Mouse (Mus musculus) heart, adult 10 weeks (tissue): Measurements from ENCODE around the gene Sufu. TPM values are rescaled to one million over a fixed set of nuclear protein-coding genes. Genes with fewer than 3 reads are reported as not detected.

ENCODE experiments used
- polyA plus RNA-seq: library from polyadenylated mRNA; stranded (reverse); fragments of 350-450 nt; fragmentation: Illumina TruSeq; extraction: RNeasy Lipid Tissue Mini Kit (QIAGEN cat#74804); gene quantifications from one replicate; pipeline ENCODE4 v1.2.3, GENCODE M21; 2014; ENCODE audit warnings: low read depth, low replicate concordance

Gene Sufu
- polyA plus RNA-seq = 7.3 TPM

DNA sequence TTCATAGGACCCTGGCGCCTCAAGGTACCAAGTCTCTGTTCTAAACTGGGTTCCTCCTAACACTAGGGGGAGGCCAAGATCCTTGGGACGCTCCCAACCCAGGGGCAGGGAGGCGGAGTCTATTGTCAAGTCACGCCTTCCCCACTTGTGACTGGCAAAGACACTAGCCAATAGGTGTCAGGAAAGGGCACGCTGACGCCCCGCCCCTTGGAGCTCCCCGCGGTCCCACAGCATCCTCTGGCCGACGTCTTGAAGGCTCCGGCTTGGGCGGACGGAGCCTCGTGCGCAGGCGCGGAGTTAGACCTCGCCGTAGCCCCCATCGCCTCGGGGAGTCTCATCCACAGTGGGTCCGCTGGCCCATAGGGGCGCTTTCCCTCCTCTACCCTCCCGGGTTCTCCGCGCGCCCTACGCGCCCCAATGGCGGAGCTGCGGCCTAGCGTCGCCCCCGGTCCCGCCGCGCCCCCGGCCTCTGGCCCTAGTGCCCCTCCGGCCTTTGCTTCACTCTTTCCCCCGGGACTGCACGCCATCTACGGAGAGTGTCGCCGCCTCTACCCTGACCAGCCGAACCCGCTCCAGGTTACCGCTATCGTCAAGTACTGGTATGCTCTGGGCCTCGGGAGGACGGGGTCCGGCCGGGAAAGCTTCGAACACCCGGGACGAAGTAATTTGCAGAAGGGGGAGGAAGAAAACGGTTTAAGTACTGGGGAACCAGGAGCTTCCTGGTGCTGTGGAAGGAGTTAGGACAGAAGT is at the start of gene Sufu:
Gene Sufu (plus strand): TSS at position 211 of the 750 bp plus-strand sequence.

DNA sequence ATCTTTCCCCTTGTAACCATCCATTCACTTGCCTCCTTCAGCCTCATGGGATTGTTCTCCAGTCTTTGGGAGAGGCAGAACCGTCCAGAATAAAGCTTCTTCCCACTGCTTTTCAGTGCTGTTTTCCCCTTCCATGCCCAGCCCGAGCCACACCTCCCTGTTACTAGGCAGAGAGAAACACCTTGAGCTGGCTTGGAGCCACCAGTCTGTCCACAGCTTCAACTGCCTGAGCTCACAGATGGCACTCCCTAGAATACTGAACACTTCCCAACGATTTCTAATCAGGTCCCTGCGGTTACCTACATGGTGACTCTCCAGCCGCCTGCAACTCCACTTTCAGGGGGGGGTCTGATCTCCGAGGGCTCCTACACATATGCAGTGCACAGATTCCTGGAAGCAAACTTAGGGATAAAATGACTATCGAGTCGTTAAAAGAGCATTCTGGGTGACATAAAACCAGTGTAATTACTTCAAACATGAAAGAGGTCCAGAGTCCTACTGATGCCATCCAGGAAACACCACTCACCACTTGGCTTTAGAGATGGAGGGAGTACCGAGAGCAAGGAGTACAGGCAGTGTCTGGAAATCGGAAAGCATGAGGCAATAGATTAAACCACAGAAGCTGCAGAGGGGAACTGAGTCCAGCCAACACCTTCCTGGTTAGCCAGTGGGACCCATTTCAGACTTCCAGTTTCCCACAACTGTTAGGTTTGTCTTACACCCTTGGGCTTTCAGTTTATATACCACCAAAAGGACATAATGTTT is 46.3 kb upstream of the Sufu start, which contains the start of gene 2310034G01Rik:
Gene 2310034G01Rik (minus strand): TSS at position 135 of the 765 bp plus-strand sequence.

DNA sequence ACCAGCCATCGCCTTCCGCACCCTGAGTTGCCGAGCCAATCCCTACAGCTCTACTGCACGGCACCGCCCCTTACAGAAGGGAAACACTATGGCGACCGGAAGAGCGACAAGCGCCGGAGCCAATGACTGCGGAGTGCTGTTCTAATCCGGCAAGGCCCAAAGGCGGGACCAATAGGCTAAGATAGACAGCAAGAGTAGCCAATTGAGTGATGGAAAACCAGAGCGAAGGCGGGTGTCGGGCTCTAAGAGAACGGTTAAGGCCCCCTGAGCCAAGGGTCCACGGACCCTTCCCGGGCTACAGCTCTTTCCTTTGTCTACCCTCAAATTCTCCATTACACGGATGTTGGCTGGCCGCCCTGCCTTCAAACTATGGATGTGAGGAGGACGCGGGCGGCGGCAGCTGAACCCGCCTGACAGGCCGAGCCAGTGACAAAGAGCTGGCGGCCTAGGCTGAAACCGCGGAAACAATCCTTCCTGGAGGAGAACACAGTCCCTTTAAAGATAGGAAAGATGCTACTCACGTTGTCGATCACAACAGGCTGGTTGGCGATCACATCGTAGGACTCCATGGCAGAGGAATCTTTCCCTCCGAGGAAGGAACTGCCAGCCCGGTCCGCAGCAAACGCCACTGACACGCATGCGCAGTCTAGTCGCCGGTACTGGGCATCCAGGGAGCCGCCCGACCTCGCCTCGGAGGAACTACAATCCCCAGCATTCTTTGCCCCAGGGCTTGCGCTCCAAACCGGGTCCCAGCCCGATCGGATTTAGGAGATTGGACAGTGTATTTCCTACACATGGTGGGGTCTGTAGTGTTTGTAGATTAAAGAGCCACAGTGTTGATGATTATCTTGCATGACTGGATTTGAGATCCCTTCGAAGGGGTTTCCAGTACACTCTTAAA is 1.3 kb upstream of the Sufu start, which contains the start of gene Actr1a:
Gene Actr1a (minus strand): TSS at position 640 of the 901 bp plus-strand sequence.

DNA sequence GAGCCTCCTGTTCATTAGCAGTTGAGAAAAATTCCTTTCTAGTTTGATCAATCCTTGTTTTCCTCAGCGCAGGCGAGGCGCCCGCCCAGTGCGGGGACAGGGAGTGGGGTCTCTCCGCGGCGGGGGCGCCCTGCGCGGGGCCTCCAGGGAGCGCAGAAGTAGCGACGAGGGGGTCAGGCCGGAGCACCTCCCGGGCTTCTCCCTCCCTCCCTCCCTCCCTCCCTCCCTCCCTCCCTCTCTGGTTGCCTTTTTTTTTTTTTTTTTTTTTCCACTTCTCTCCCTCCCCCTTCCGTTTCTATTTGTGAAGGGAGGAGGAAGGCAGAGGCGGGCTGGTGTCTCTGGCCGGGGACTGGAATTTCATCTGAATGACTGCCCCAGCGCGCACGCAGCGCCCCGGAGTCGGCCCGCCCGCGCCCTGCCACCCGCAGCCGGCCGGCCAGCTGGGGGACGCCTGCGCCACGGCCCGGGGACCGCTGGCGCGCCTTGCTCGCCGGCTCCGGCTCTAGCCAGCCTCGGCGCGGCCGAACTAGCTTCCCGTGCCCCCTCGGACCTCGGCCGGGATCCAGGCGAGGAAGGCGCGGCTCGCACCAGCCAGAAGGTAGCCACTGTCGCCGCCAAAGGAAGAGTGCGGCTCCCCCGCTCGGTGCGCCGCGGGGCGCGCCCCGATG is 104.8 kb downstream of the Sufu start, which contains the start of gene Trim8:
Gene Trim8 (plus strand): TSS at position 302 of the 668 bp plus-strand sequence.

Other genes starting within 250 kb of the Sufu start
- gene Pitx3, start 248.6 kb upstream of the Sufu start, polyA plus RNA-seq = not detected
- 32.4 TPM for gene Gbf1, start 244.4 kb upstream of the Sufu start, polyA plus RNA-seq
- gene Nfkb2, start 92.6 kb upstream of the Sufu start, polyA plus RNA-seq = 16.1 TPM
- gene Psd, start 69.7 kb upstream of the Sufu start, polyA plus RNA-seq = 1.1 TPM
- 4.8 TPM for gene Fbxl15, start 68.7 kb upstream of the Sufu start, polyA plus RNA-seq
- gene Cuedc2, start 58.2 kb upstream of the Sufu start, polyA plus RNA-seq = 100 TPM
- 2.7 TPM for gene Mfsd13a, start 55.8 kb upstream of the Sufu start, polyA plus RNA-seq
- gene 2310034G01Rik, start 46.6 kb upstream of the Sufu start, polyA plus RNA-seq = 0.89 TPM
- 83.6 TPM for gene Actr1a, start 1.1 kb upstream of the Sufu start, polyA plus RNA-seq
- 17.6 TPM for gene Trim8, start 104.8 kb downstream of the Sufu start, polyA plus RNA-seq
- 88.9 TPM for gene Arl3, start 176.3 kb downstream of the Sufu start, polyA plus RNA-seq
- 5.6 TPM for gene Sfxn2, start 176.5 kb downstream of the Sufu start, polyA plus RNA-seq
- gene Wbp1l, start 202.2 kb downstream of the Sufu start, polyA plus RNA-seq = 45.2 TPM